Mouse (Mus musculus) cerebellum, adult 8-10 months (tissue): ENCODE measurements around the gene Acsl1.
"Not testable (repeated sequence)": the region's sequence is repeated elsewhere in the genome, so short reads cannot be mapped to it uniquely, and the experiment has no call there.

ENCODE experiments used
- DNase-seq: peaks from one replicate; pipeline ENCODE4 v3.0.0; 2022

Gene Acsl1

GRCm38 (mm10) chr8:46566914-46567529 lies 96.2 kb downstream of the Acsl1 start:
- DNase-seq = no peak

GRCm38 (mm10) chr8:46567946-46568345 lies 97.1 kb downstream of the Acsl1 start:
- DNase-seq = no peak

GRCm38 (mm10) chr8:46568942-46569341 lies 98.1 kb downstream of the Acsl1 start:
- no peak for DNase-seq

GRCm38 (mm10) chr8:46569659-46570441 lies 99.0 kb downstream of the Acsl1 start:
- no peak for DNase-seq

- no peak for DNase-seq
Observed at GRCm38 (mm10) chr8:46570673-46571072, 99.8 kb downstream of the Acsl1 start.

GRCm38 (mm10) chr8:46573446-46573845 lies 102.6 kb downstream of the Acsl1 start:
- no peak for DNase-seq

- DNase-seq = no peak
Observed at GRCm38 (mm10) chr8:46573964-46574363, 103.1 kb downstream of the Acsl1 start.

GRCm38 (mm10) chr8:46578794-46579193 lies 108.0 kb downstream of the Acsl1 start:
- no peak for DNase-seq

GRCm38 (mm10) chr8:46584328-46584727 lies 113.5 kb downstream of the Acsl1 start:
- DNase-seq = not testable (repeated sequence)

- no peak for DNase-seq
Observed at GRCm38 (mm10) chr8:46585576-46585975, 114.7 kb downstream of the Acsl1 start.
